19 mouse cellular contexts compared by ENCODE assay signal in the genomic region with DNA sequence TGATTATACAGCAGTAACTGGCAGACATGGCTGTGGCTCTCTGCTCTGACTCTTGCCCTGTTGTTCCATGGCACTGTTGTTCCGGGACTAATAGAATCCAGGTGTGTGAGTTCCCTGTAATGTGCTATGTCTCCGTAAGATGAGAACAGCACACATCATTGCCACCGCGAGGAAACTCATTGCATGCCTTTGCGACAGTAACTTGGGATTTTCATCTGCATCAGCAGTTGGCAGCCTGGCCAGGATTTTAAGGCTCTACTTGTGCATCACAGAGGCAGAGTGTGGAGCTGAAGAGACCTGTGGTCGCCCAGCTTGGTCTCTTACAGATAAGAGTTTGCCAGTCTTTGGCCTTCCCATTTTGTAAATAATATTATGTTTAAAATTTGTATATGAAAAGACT. TPM values are rescaled to one million over a fixed set of nuclear protein-coding genes. Genes with fewer than 3 reads are reported as not detected.
DNase-seq lines count a peak whose midpoint lies in the region; ATAC-seq lines count a peak whose summit lies in the region.
"Had no signal": no experiment of that assay in that cellular context is flagged by ENCODE, and none has a peak within 500 bp of the region (broad histone marks: within the 10 kb centered on the region; RNA-seq: fewer than 3 reads in every experiment).

No protein-coding gene starts in this region.

- peak; percentile 51 for DNase-seq in embryo, embryonic 10 days (ENCODE audit: low spot score)
- no peak for DNase-seq in embryo, embryonic 9.5 days (ENCODE audit: extremely low spot score)
- DNase-seq in embryonic facial prominence, embryonic 11.5 days (ENCODE audit: low spot score): peak; percentile 86
- no peak for DNase-seq in thymus, postnatal 25 days
- DNase-seq in kidney, adult 8-10 months: no peak
- no peak for DNase-seq in right cerebral cortex, adult 18-20 months
- DNase-seq: adrenal gland, adult 8-10 months; cerebellum, adult 9-10 months; kidney, postnatal 10 days; left cerebral cortex, postnatal 4 days; lung, postnatal 10 days; thymus, adult 18-20 months had no signal

- no peak overlapping the region for H3K4me3 ChIP-seq in embryonic facial prominence, embryonic 11.5 days (ENCODE audit: low read depth, low read length)
- no peak overlapping the region for H3K4me3 ChIP-seq in limb, embryonic 15.5 days
- H3K4me3 ChIP-seq: embryonic facial prominence, embryonic 15.5 days; hindbrain, embryonic 15.5 days; midbrain, embryonic 12.5 days; neural tube, embryonic 15.5 days had no signal

- ATAC-seq in embryonic facial prominence, embryonic 11.5 days (replicated peaks; ENCODE audit: insufficient number of reproducible peaks, low FRiP score, low TSS enrichment, low read depth): peak; percentile 74; the same call in 1 of the 2 replicates
- no peak for ATAC-seq in limb, embryonic 15.5 days (ENCODE audit: insufficient number of reproducible peaks, low FRiP score, low TSS enrichment, low read depth)
- ATAC-seq in megakaryocyte progenitor cell, adult 5-6 weeks (replicated peaks; ENCODE audit: poor library complexity): 0 out of 2 replicates have a peak, but pooled peaks have one; percentile 9
- ATAC-seq: intestine, postnatal 0 days had no signal

- H3K9ac ChIP-seq in embryonic facial prominence, embryonic 11.5 days (replicated peaks; ENCODE audit: low read length): no peak overlapping the region
- no peak overlapping the region for H3K9ac ChIP-seq in limb, embryonic 15.5 days
- H3K9ac ChIP-seq: embryonic facial prominence, embryonic 15.5 days; hindbrain, embryonic 15.5 days; midbrain, embryonic 12.5 days; neural tube, embryonic 15.5 days had no signal

- no peak overlapping the region for H3K4me2 ChIP-seq in embryonic facial prominence, embryonic 11.5 days (ENCODE audit: low read depth, low read length)
- H3K4me2 ChIP-seq in limb, embryonic 15.5 days: no peak overlapping the region
- H3K4me2 ChIP-seq: embryonic facial prominence, embryonic 15.5 days; hindbrain, embryonic 15.5 days; midbrain, embryonic 12.5 days; neural tube, embryonic 15.5 days had no signal

- no peaks in the 10 kb centered on the region for H3K27me3 ChIP-seq in embryonic facial prominence, embryonic 11.5 days (ENCODE audit: control insufficient read depth, insufficient read depth, low read length)
- H3K27me3 ChIP-seq in limb, embryonic 15.5 days: no peaks in the 10 kb centered on the region
- H3K27me3 ChIP-seq: embryonic facial prominence, embryonic 15.5 days; hindbrain, embryonic 15.5 days; midbrain, embryonic 12.5 days; neural tube, embryonic 15.5 days had no signal

- H3K27ac ChIP-seq in embryonic facial prominence, embryonic 11.5 days (replicated peaks; ENCODE audit: low read depth, low read length): peak overlapping the region; percentile 52; the same call in 1 of the 2 replicates
- H3K27ac ChIP-seq in limb, embryonic 15.5 days: peak overlapping the region; percentile 33; the same call in 1 of the 2 replicates
- H3K27ac ChIP-seq: hindbrain, embryonic 15.5 days; midbrain, embryonic 12.5 days; neural tube, embryonic 15.5 days had no signal

- H3K9me3 ChIP-seq in embryonic facial prominence, embryonic 11.5 days (replicated peaks; ENCODE audit: control insufficient read depth, low read length): no peaks in the 10 kb centered on the region
- H3K9me3 ChIP-seq in limb, embryonic 15.5 days: no peaks in the 10 kb centered on the region
- H3K9me3 ChIP-seq: embryonic facial prominence, embryonic 15.5 days; hindbrain, embryonic 15.5 days; midbrain, embryonic 12.5 days; neural tube, embryonic 15.5 days had no signal

- 37% methylated on average over 6 of the region's 6 CpGs for WGBS in embryonic facial prominence, embryonic 11.5 days
- 36% methylated on average over 6 of the region's 6 CpGs for WGBS in limb, embryonic 15.5 days

- no peaks in the 10 kb centered on the region; the same call in 1 of the 2 replicates for H3K36me3 ChIP-seq in embryonic facial prominence, embryonic 11.5 days (replicated peaks; ENCODE audit: control insufficient read depth, insufficient read depth, low read depth, low read length)
- peaks cover 15% of the 10 kb centered on the region for H3K36me3 ChIP-seq in limb, embryonic 15.5 days

- H3K4me1 ChIP-seq in embryonic facial prominence, embryonic 11.5 days (ENCODE audit: control insufficient read depth, insufficient read depth, low read length): no peaks in the 10 kb centered on the region; the same call in 1 of the 2 replicates
- H3K4me1 ChIP-seq in limb, embryonic 15.5 days: peaks cover 10% of the 10 kb centered on the region

RNA-seq across cellular contexts. Expression of gene Leprot, which starts 6.7 kb away (rescaled TPM):
- polyA plus RNA-seq in embryonic facial prominence, embryonic 11.5 days (2014; fragmentation: Nextera tagmentation; extraction: Ambion mirVana): 79.0 and 80.9 TPM in 2 replicates
- polyA plus RNA-seq in limb, embryonic 15.5 days (2015; fragmentation: Nextera tagmentation; extraction: Ambion mirVana): 110 and 111 TPM in 2 replicates
- total RNA-seq in megakaryocyte progenitor cell, adult 5-6 weeks (2015): 35.8 and 37.3 TPM in 2 replicates
- total RNA-seq in megakaryocyte progenitor cell, adult 5-6 weeks (2017): 47.9 and 60.3 TPM in 2 replicates

Comparison
In these comparisons a context has a peak if more than half of its experiments do, and no peak if none do; other contexts are left out.
1. DNase-seq: peak in embryo, embryonic 10 days (single experiment) and embryonic facial prominence, embryonic 11.5 days (single experiment); none in embryo, embryonic 9.5 days (single experiment), thymus, postnatal 25 days (single experiment), kidney, adult 8-10 months (0 of 2) and right cerebral cortex, adult 18-20 months (single experiment).